Mouse (Mus musculus): ENCODE data around the gene Ccdc188. TPM values are rescaled to one million over a fixed set of nuclear protein-coding genes. Genes with fewer than 3 reads are reported as not detected.

The Ccdc188 gene
- polyA plus RNA-seq, 1 experiment from 2014 or later, result not detected

- ATAC-seq, result no peak
- no peak overlapping the region for H3K27ac ChIP-seq (ENCODE audit: low read depth, low read length)
- H3K4me1 ChIP-seq (ENCODE audit: control insufficient read depth, insufficient read depth, low read depth, low read length), result peaks cover 18% of the 10 kb centered on the region
- H3K4me3 ChIP-seq (ENCODE audit: low read length), result no peak overlapping the region
- H3K9me3 ChIP-seq (ENCODE audit: control insufficient read depth, low read length), result no peaks in the 10 kb centered on the region
- H3K9ac ChIP-seq (ENCODE audit: low read depth, low read length), result no peak overlapping the region
- no peaks in the 10 kb centered on the region for H3K27me3 ChIP-seq (replicated peaks; ENCODE audit: control insufficient read depth, insufficient read depth, low read length)
- no peak overlapping the region for H3K4me2 ChIP-seq (ENCODE audit: low read length)
- H3K36me3 ChIP-seq (ENCODE audit: control insufficient read depth, insufficient read depth, low read length), result no peaks in the 10 kb centered on the region
- 85% methylated on average over 6 of the region's 6 CpGs for WGBS
Observed at GRCm38 (mm10) chr16:18197881-18198280, 19.8 kb upstream of the Ccdc188 start.

DNA sequence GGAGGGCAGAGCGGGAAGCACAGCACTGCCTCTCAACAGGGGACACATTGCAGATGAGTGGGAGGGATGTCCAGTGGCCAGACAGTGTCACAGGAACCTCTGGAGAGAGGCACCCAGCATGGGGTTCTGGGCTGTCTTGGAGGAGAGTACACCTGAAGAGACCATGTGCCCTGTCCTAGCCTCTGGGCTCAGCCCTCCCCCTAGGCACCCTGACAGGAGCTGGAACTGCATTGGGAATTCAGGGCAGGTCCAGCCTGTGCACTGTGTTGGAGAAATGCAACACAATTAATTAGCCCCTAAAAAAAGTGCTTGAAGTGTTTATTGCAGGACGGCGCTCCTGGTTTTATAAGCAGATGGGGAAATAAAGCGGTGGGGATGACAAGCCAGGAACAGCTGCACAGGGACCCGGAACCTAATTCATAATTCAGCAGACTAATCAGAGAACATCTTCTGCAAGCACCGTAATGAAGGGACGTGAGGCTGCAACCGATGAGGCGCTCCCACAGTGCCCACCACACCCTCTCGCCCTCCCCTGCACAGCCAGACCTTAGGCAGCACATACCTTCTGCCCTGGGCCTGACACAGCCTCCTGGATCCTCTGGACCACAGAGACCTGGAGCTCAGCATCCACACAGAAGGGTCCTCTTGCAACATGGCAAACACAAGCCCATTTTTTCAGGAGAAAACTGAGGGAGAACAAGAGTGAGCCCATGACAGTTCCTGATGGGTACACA, 19.1 kb upstream of the Ccdc188 start:
- H3K27ac ChIP-seq (ENCODE audit: low read depth, low read length), result 0 out of 2 replicates have a peak overlapping the region, but pooled peaks have one; percentile 4
- H3K9ac ChIP-seq (ENCODE audit: low read depth, low read length), result no peak overlapping the region
- peaks cover 18% of the 10 kb centered on the region for H3K4me1 ChIP-seq (ENCODE audit: control insufficient read depth, insufficient read depth, low read depth, low read length)
- no peaks in the 10 kb centered on the region for H3K27me3 ChIP-seq (replicated peaks; ENCODE audit: control insufficient read depth, insufficient read depth, low read length)
- no peaks in the 10 kb centered on the region for H3K36me3 ChIP-seq (ENCODE audit: control insufficient read depth, insufficient read depth, low read length)
- no peak overlapping the region for H3K4me3 ChIP-seq (ENCODE audit: low read length)
- H3K9me3 ChIP-seq (ENCODE audit: control insufficient read depth, low read length), result no peaks in the 10 kb centered on the region
- H3K4me2 ChIP-seq (ENCODE audit: low read length), result no peak overlapping the region
- 41% methylated on average over 10 of the region's 10 CpGs for WGBS
- ATAC-seq, result 0 out of 2 replicates have a peak, but pooled peaks have one; percentile 9

DNA sequence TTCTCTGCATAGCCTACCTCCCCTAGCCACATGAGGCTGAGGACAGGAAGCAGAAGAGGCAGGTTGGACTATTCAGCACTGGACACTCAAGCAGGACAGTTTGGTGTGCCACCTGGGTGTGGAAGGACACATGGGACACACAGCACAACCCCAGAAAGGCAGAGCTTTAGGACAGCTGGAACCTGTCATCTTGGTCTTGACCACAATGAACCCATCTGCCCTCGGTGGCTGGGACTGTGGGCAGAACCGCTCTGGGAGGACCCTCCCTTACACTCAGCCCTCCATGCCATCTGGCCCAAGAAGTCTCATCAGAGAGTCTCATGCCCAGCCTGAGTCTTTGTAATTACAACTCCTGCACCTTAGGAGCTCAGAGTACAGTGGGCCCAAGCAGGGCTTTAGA, 17.6 kb upstream of the Ccdc188 start:
- no peak overlapping the region for H3K9ac ChIP-seq (ENCODE audit: low read depth, low read length)
- ATAC-seq, result no peak
- no peaks in the 10 kb centered on the region for H3K9me3 ChIP-seq (ENCODE audit: control insufficient read depth, low read length)
- H3K27ac ChIP-seq (ENCODE audit: low read depth, low read length), result no peak overlapping the region
- WGBS, result 73% methylated on average over 2 of the region's 2 CpGs
- H3K36me3 ChIP-seq (ENCODE audit: control insufficient read depth, insufficient read depth, low read length), result no peaks in the 10 kb centered on the region
- H3K27me3 ChIP-seq (replicated peaks; ENCODE audit: control insufficient read depth, insufficient read depth, low read length), result no peaks in the 10 kb centered on the region
- H3K4me3 ChIP-seq (ENCODE audit: low read length), result no peak overlapping the region
- H3K4me2 ChIP-seq (ENCODE audit: low read length), result no peak overlapping the region
- H3K4me1 ChIP-seq (ENCODE audit: control insufficient read depth, insufficient read depth, low read depth, low read length), result peaks cover 11% of the 10 kb centered on the region

DNA sequence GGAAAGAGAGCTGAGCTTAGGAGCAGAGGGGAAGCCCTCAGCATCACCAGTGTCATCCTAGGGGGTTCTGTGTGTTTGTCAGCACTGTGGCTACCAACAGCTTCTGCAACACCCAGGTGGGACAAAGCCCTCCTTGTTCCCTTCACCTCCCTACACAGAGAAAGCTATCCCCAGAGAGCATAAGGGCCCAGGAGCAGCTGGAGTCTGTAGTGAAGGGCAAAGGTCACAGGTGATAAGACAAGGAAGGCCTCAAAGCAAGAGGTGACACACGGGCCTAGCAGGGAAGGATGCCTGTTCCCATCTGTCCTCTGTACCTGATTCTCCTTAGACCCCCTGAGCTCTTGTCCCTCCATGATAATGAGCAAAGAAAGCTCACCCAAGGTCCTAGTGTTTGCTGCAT, 16.1 kb upstream of the Ccdc188 start:
- H3K27ac ChIP-seq (ENCODE audit: low read depth, low read length), result no peak overlapping the region
- H3K9me3 ChIP-seq (ENCODE audit: control insufficient read depth, low read length), result no peaks in the 10 kb centered on the region
- no peak overlapping the region for H3K4me2 ChIP-seq (ENCODE audit: low read length)
- H3K36me3 ChIP-seq (ENCODE audit: control insufficient read depth, insufficient read depth, low read length), result no peaks in the 10 kb centered on the region
- H3K4me3 ChIP-seq (ENCODE audit: low read length), result no peak overlapping the region
- 50% methylated on average over 1 of the region's 1 CpGs for WGBS
- peaks cover 10% of the 10 kb centered on the region for H3K4me1 ChIP-seq (ENCODE audit: control insufficient read depth, insufficient read depth, low read depth, low read length)
- no peak for ATAC-seq
- no peaks in the 10 kb centered on the region for H3K27me3 ChIP-seq (replicated peaks; ENCODE audit: control insufficient read depth, insufficient read depth, low read length)
- no peak overlapping the region for H3K9ac ChIP-seq (ENCODE audit: low read depth, low read length)

GRCm38 (mm10) chr16:18202061-18202460, 15.6 kb upstream of the Ccdc188 start:
- H3K27me3 ChIP-seq (replicated peaks; ENCODE audit: control insufficient read depth, insufficient read depth, low read length), result no peaks in the 10 kb centered on the region
- H3K4me3 ChIP-seq (ENCODE audit: low read length), result no peak overlapping the region
- H3K36me3 ChIP-seq (ENCODE audit: control insufficient read depth, insufficient read depth, low read length), result no peaks in the 10 kb centered on the region
- no peak overlapping the region for H3K27ac ChIP-seq (ENCODE audit: low read depth, low read length)
- ATAC-seq, result no peak
- no peak overlapping the region for H3K9ac ChIP-seq (ENCODE audit: low read depth, low read length)
- H3K4me1 ChIP-seq (ENCODE audit: control insufficient read depth, insufficient read depth, low read depth, low read length), result peaks cover 10% of the 10 kb centered on the region
- no peaks in the 10 kb centered on the region for H3K9me3 ChIP-seq (ENCODE audit: control insufficient read depth, low read length)
- 100% methylated on average over 1 of the region's 1 CpGs for WGBS
- H3K4me2 ChIP-seq (ENCODE audit: low read length), result no peak overlapping the region

- Histone ChIP-seq H3K9ac (ENCODE audit: low read depth, low read length) (no peak overlapping the region), H3K27ac (ENCODE audit: low read depth, low read length) (no peak overlapping the region), H3K36me3 (ENCODE audit: control insufficient read depth, insufficient read depth, low read length) (no peaks in the 10 kb centered on the region), H3K9me3 (ENCODE audit: control insufficient read depth, low read length) (no peaks in the 10 kb centered on the region), H3K27me3 (replicated peaks; ENCODE audit: control insufficient read depth, insufficient read depth, low read length) (no peaks in the 10 kb centered on the region), H3K4me1 (ENCODE audit: control insufficient read depth, insufficient read depth, low read depth, low read length) (peaks cover 10% of the 10 kb centered on the region), H3K4me3 (ENCODE audit: low read length) (no peak overlapping the region), H3K4me2 (ENCODE audit: low read length) (no peak overlapping the region)
- 66% methylated on average over 7 of the region's 7 CpGs for WGBS
- no peak for ATAC-seq
Observed at GRCm38 (mm10) chr16:18203430-18204091, 14.1 kb upstream of the Ccdc188 start.

DNA sequence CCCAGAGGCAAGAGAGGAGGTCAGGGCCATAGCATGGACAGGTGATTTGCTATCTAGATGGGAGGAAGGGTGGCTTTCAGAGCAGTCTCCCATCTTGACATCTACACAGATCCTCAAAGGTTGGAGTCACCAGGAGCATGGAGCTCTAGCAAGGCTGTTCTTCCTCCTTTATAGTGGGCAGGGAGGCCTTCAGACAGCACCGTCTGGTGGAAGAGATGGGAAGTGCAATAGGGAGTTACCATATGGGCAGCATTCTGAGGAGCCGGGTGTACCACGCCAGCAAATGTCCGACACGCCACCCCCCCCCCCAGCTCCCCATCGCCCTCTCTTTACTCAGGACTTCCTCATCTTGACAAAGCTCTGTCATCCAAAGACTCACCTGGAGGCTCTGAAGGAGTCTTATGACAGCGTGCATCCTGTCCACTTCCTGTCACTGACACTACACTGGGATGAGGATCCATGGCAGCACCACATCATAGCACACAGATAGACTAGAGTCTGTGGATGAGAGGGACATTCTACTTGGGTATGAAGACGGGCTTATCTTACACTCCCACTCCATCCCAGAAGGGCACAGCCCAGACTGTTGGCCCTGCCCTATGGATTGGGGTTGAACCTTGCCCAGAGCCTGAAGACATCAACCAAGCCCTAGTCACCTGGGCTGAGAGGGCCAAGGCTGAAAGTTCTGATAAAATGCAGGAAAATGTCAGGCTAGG, 6.8 kb upstream of the Ccdc188 start:
- Histone ChIP-seq H3K9me3 (ENCODE audit: control insufficient read depth, low read length) (no peaks in the 10 kb centered on the region), H3K4me2 (ENCODE audit: low read length) (no peak overlapping the region), H3K4me1 (ENCODE audit: control insufficient read depth, insufficient read depth, low read depth, low read length) (peaks cover 36% of the 10 kb centered on the region), H3K4me3 (ENCODE audit: low read length) (no peak overlapping the region), H3K9ac (ENCODE audit: low read depth, low read length) (no peak overlapping the region), H3K27ac (ENCODE audit: low read depth, low read length) (no peak overlapping the region), H3K27me3 (replicated peaks; ENCODE audit: control insufficient read depth, insufficient read depth, low read length) (no peaks in the 10 kb centered on the region), H3K36me3 (ENCODE audit: control insufficient read depth, insufficient read depth, low read length) (no peaks in the 10 kb centered on the region)
- 23% methylated on average over 8 of the region's 8 CpGs for WGBS
- ATAC-seq, result no peak

DNA sequence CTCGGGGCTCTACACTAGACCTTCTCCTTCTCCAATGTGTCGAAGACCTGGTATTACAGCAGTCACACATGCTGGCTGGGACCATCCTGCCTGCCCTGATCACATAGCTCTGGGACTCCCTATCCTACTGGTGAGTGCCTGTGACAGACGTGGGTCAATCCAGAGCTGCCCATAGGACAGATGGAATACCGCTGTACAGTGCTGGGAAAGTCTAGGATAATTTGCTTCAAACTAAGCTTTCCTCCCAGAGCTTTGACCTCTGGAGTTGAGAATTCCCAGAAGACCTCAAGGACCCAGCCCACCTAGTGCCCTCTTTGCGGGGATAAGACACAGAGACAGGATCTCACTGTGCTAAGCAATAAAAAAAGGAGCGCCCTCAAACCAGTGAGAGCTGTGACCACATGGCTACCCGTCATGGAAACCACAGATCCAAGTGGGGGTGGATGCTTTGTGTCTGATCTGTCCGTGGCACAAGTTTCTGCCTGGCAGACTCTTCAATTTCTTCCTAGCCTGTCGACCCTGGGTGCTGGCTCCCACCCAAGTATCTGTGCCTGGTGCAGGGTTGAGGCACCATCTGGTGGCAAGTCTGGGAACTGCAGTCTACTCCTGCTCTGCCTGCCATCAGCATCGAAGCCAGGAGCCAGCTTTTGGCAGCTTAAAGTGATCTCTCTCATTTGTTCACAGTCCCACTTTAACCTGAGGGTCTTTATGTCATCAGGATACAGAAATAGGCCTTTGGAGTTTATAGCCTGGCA, 6.1 kb upstream of the Ccdc188 start:
- H3K27me3 ChIP-seq (replicated peaks; ENCODE audit: control insufficient read depth, insufficient read depth, low read length), result no peaks in the 10 kb centered on the region
- H3K4me2 ChIP-seq (ENCODE audit: low read length), result no peak overlapping the region; the same call in 1 of the 2 replicates
- peak overlapping the region; percentile 42; the same call in 1 of the 2 replicates for H3K9ac ChIP-seq (ENCODE audit: low read depth, low read length)
- ATAC-seq, result peak; percentile 18; the same call in 1 of the 2 replicates
- H3K4me1 ChIP-seq (ENCODE audit: control insufficient read depth, insufficient read depth, low read depth, low read length), result peaks cover 36% of the 10 kb centered on the region
- H3K9me3 ChIP-seq (ENCODE audit: control insufficient read depth, low read length), result no peaks in the 10 kb centered on the region
- no peak overlapping the region for H3K4me3 ChIP-seq (ENCODE audit: low read length)
- WGBS, result 41% methylated on average over 10 of the region's 10 CpGs
- no peaks in the 10 kb centered on the region for H3K36me3 ChIP-seq (ENCODE audit: control insufficient read depth, insufficient read depth, low read length)
- no peak overlapping the region for H3K27ac ChIP-seq (ENCODE audit: low read depth, low read length)

Measured in hindbrain, embryonic 16.5 days (tissue).